Mouse (Mus musculus) MEL (cell line): ENCODE data around the gene Atp8a2. TPM values are rescaled to one million over a fixed set of nuclear protein-coding genes. Genes with fewer than 3 reads are reported as not detected.

ENCODE experiments used
- DNase-seq: peaks from one replicate; pipeline ENCODE4 v3.0.0; 2011; ENCODE audit warnings: low read depth, low spot score
- H3K27ac ChIP-seq: 2 replicates; pipeline ENCODE4 v1.5.1; 2012; ENCODE audit warnings: low read depth, mild to moderate bottlenecking, control low read depth, low read length, moderate library complexity; ENCODE audit not compliant: control insufficient read depth
- H3K27me3 ChIP-seq, 2 experiments: fragments of 150-350 bp in 1 of 2; sonication (generic) in 1 of 2; 2 replicates each; pipeline ENCODE4 v1.6.1; 2012; ENCODE audit warnings: low read length in 2 of 2, mild to moderate bottlenecking in 2 of 2, improper control_type of control experiment in 1 of 2, moderate library complexity in 1 of 2; ENCODE audit not compliant: insufficient read depth in 2 of 2, control insufficient read depth in 1 of 2
- H3K36me3 ChIP-seq, 2 experiments: 2 replicates each; pipeline ENCODE4 v1.6.1; 2012 to 2014; ENCODE audit warnings: low read length in 2 of 2, improper control_type of control experiment in 1 of 2, inconsistent platforms in 1 of 2, mild to moderate bottlenecking in 1 of 2; ENCODE audit not compliant: insufficient read depth in 2 of 2, control insufficient read depth in 1 of 2
- H3K4me1 ChIP-seq, 2 experiments: fragments of 150-350 bp in 1 of 2; sonication (generic) in 1 of 2; 2 replicates each; pipeline ENCODE4 v1.6.1; 2012; ENCODE audit warnings: low read length in 2 of 2, improper control_type of control experiment in 1 of 2, mild to moderate bottlenecking in 1 of 2; ENCODE audit not compliant: insufficient read depth in 2 of 2, control insufficient read depth in 1 of 2
- H3K4me3 ChIP-seq, 2 experiments: fragments of 150-350 bp in 1 of 2; sonication (generic) in 1 of 2; 2 replicates each; pipeline ENCODE4 v1.5.1; 2012; ENCODE audit warnings: low read depth in 2 of 2, low read length in 2 of 2, mild to moderate bottlenecking in 2 of 2, moderate library complexity in 2 of 2, control low read depth in 1 of 2, improper control_type of control experiment in 1 of 2; ENCODE audit not compliant: control insufficient read depth in 1 of 2, insufficient read depth in 1 of 2
- H3K79me2 ChIP-seq: 2 replicates; pipeline ENCODE4 v1.6.1; 2012; ENCODE audit warnings: mild to moderate bottlenecking, low read length, moderate library complexity; ENCODE audit not compliant: control insufficient read depth, poor library complexity, insufficient read depth
- H3K9ac ChIP-seq: 2 replicates; pipeline ENCODE4 v1.6.1; 2012; ENCODE audit warnings: low read depth, mild to moderate bottlenecking, control low read depth, low read length, moderate library complexity; ENCODE audit not compliant: control insufficient read depth, poor library complexity, severe bottlenecking
- H3K9me3 ChIP-seq: fragments of 150-350 bp; sonication (generic); replicated peaks from 2 replicates; pipeline ENCODE4 v1.6.1; 2012; ENCODE audit warnings: mild to moderate bottlenecking, low read length, improper control_type of control experiment, moderate library complexity; ENCODE audit not compliant: insufficient read depth
- BHLHE40 ChIP-seq: IDR thresholded peaks from 2 replicates; pipeline ENCODE4 v1.6.1; 2012; ENCODE audit warnings: low read depth, mild to moderate bottlenecking, inconsistent platforms, low read length, improper control_type of control experiment, borderline replicate concordance
- CHD2 ChIP-seq: IDR thresholded peaks from 2 replicates; pipeline ENCODE4 v1.6.1; 2011; ENCODE audit warnings: low read length, improper control_type of control experiment
- CTCF ChIP-seq, 3 experiments: IDR thresholded peaks in 2 of 3; conservative IDR thresholded peaks in 1 of 3; 2 replicates each; pipeline ENCODE4 v1.5.1; 2011 to 2012; ENCODE audit warnings: low read length in 3 of 3, low read depth in 2 of 3, mild to moderate bottlenecking in 2 of 3, improper control_type of control experiment in 1 of 3, inconsistent platforms in 1 of 3, mixed read lengths in 1 of 3, moderate library complexity in 1 of 3; ENCODE audit not compliant: control insufficient read depth in 1 of 3, insufficient read depth in 1 of 3, poor library complexity in 1 of 3, severe bottlenecking in 1 of 3
- EP300 ChIP-seq, 2 experiments: IDR thresholded peaks; 2 replicates each; pipeline ENCODE4 v1.6.1; 2011; ENCODE audit warnings: improper control_type of control experiment in 2 of 2, low read length in 2 of 2, low read depth in 1 of 2, mild to moderate bottlenecking in 1 of 2
- GABPA ChIP-seq: IDR thresholded peaks from 2 replicates; pipeline ENCODE4 v1.6.1; 2012; ENCODE audit warnings: low read depth, mild to moderate bottlenecking, inconsistent platforms, low read length, improper control_type of control experiment, moderate library complexity
- MAFK ChIP-seq: IDR thresholded peaks from 2 replicates; pipeline ENCODE4 v1.6.1; 2011; ENCODE audit warnings: low read depth, mild to moderate bottlenecking, low read length, improper control_type of control experiment, borderline replicate concordance
- MAX ChIP-seq: IDR thresholded peaks from 2 replicates; pipeline ENCODE4 v1.6.1; 2011; ENCODE audit warnings: low read length, improper control_type of control experiment
- MAZ ChIP-seq: IDR thresholded peaks from 2 replicates; pipeline ENCODE4 v1.6.1; 2012; ENCODE audit warnings: low read depth, mild to moderate bottlenecking, inconsistent platforms, low read length, improper control_type of control experiment
- MXI1 ChIP-seq: IDR thresholded peaks from 2 replicates; pipeline ENCODE4 v1.6.1; 2011; ENCODE audit warnings: mild to moderate bottlenecking, low read depth, low read length, improper control_type of control experiment
- MYB ChIP-seq: IDR thresholded peaks from 2 replicates; pipeline ENCODE4 v1.6.1; 2011; ENCODE audit warnings: mild to moderate bottlenecking, low read depth, low read length, improper control_type of control experiment
- MYC ChIP-seq: IDR thresholded peaks from 2 replicates; pipeline ENCODE4 v1.6.1; 2011; ENCODE audit warnings: low read depth, mild to moderate bottlenecking, low read length, improper control_type of control experiment, moderate library complexity
- POLR2A ChIP-seq, 2 experiments: IDR thresholded peaks; 2 replicates each; pipeline ENCODE4 v1.6.1; 2011 to 2012; ENCODE audit warnings: low read length in 2 of 2, mild to moderate bottlenecking in 2 of 2, control low read depth in 1 of 2, improper control_type of control experiment in 1 of 2, low read depth in 1 of 2, moderate library complexity in 1 of 2; ENCODE audit not compliant: control insufficient read depth in 1 of 2, insufficient read depth in 1 of 2, poor library complexity in 1 of 2
- RCOR1 ChIP-seq: IDR thresholded peaks from 2 replicates; pipeline ENCODE4 v1.6.1; 2012; ENCODE audit warnings: low read depth, mild to moderate bottlenecking, inconsistent platforms, low read length, improper control_type of control experiment
- SIN3A ChIP-seq: IDR thresholded peaks from 2 replicates; pipeline ENCODE4 v1.6.1; 2012; ENCODE audit warnings: low read length, improper control_type of control experiment, inconsistent platforms
- TAL1 ChIP-seq: IDR thresholded peaks from 2 replicates; pipeline ENCODE4 v1.6.1; 2012; ENCODE audit warnings: mild to moderate bottlenecking, inconsistent platforms, low read length, moderate library complexity, mixed read lengths
- USF1 ChIP-seq: IDR thresholded peaks from 2 replicates; pipeline ENCODE4 v1.6.1; 2014; ENCODE audit warnings: low read depth, mild to moderate bottlenecking, inconsistent platforms, low read length, improper control_type of control experiment, moderate library complexity
- USF2 ChIP-seq, 2 experiments: IDR thresholded peaks; 2 replicates each; pipeline ENCODE4 v1.6.1; 2011 to 2012; ENCODE audit warnings: improper control_type of control experiment in 2 of 2, low read length in 2 of 2, borderline replicate concordance in 1 of 2, inconsistent platforms in 1 of 2, low read depth in 1 of 2, mild to moderate bottlenecking in 1 of 2; ENCODE audit not compliant: insufficient read depth in 1 of 2
- ZKSCAN1 ChIP-seq: IDR thresholded peaks from 2 replicates; pipeline ENCODE4 v1.6.1; 2012; ENCODE audit warnings: low read depth, mild to moderate bottlenecking, inconsistent platforms, low read length, improper control_type of control experiment, moderate library complexity
- polyA plus RNA-seq, 2 experiments: library from polyadenylated mRNA; stranded (reverse) in 1 of 2; unstranded in 1 of 2; fragments of >175 nt in 1 of 2; fragments of >200 nt in 1 of 2; gene quantifications; 2 replicates each; pipeline versions ENCODE4 v1.2.1 to v1.2.4; 2012; ENCODE audit warnings: low replicate concordance in 2 of 2, low read depth in 1 of 2; ENCODE audit not compliant: insufficient read length in 2 of 2, insufficient read depth in 1 of 2, missing spikeins in 1 of 2
- total RNA-seq: library from RNA; depleted of rRNA; stranded (reverse); fragments of 300-350 nt; gene quantifications from 2 replicates; pipeline ENCODE4 v1.2.3, GENCODE M21; 2012

Atp8a2 gene
- total and polyA plus RNA-seq, 3 experiments: 0.29 to 0.39 TPM; not detected in 1

- DNase-seq: no peak
- no peak overlapping the region for H3K4me3 ChIP-seq
Measured at GRCm38 (mm10) chr14:60214040-60214439, 17.1 kb upstream of the Atp8a2 start.

DNA sequence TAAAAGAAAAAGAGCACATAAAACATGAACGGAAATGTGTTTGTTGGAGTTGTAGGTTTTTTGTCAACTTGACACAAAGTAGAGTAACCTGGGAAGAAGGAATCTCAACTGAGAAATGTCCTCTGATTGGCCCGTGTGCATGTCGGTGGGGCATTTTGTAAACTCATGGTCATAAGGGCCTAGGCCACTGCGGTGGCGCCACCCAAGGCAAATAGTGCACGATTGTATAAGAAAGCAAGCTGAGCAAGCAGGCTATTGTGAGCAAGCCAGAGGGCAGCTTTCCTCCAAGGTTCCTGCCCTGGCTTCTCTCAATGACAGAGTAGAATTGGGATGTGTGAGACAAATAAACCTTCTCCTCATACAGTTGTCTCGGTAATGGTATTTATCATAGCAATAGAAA is 12.2 kb upstream of the Atp8a2 start:
- Histone ChIP-seq H3K9ac (no peak overlapping the region), H3K27me3 (no peaks in the 10 kb centered on the region), H3K4me1 (no peaks in the 10 kb centered on the region; a peak in 1 of 4 replicates), H3K9me3 (no peaks in the 10 kb centered on the region), H3K4me3 (no peak overlapping the region), H3K36me3 (no peaks in the 10 kb centered on the region), H3K27ac (no peak overlapping the region), H3K79me2 (no peaks in the 10 kb centered on the region)
- DNase-seq: no peak
- TF ChIP-seq POLR2A (IDR thresholded peaks at IDR 0.05; ENCODE audit: control insufficient read depth in 1 of 2, insufficient read depth in 1 of 2, low read depth in 1 of 2, low read length in 2 of 2, poor library complexity in 1 of 2): no peak
- no peak for TF ChIP-seq MAFK
- no peak for TF ChIP-seq CTCF (IDR thresholded peaks at IDR 0.05 in 2 of 3, conservative IDR thresholded peaks at IDR 0.05 in 1 of 3; ENCODE audit: control insufficient read depth in 1 of 3, insufficient read depth in 1 of 3, low read depth in 2 of 3, low read length in 3 of 3, poor library complexity in 1 of 3, severe bottlenecking in 1 of 3)
- no peak for TF ChIP-seq RCOR1
- no peak for TF ChIP-seq GABPA
- TF ChIP-seq TAL1: no peak
- TF ChIP-seq EP300 (IDR thresholded peaks at IDR 0.05; ENCODE audit: low read depth in 1 of 2, low read length in 2 of 2): no peak
- TF ChIP-seq SIN3A: no peak
- no peak for TF ChIP-seq MYB
- TF ChIP-seq ZKSCAN1: no peak
- no peak for TF ChIP-seq USF2 (IDR thresholded peaks at IDR 0.05; ENCODE audit: borderline replicate concordance in 1 of 2, insufficient read depth in 1 of 2, low read depth in 1 of 2, low read length in 2 of 2)
- TF ChIP-seq MAZ: no peak
- TF ChIP-seq BHLHE40: no peak
- TF ChIP-seq MAX: no peak
- no peak for TF ChIP-seq MYC
- no peak for TF ChIP-seq USF1
- TF ChIP-seq CHD2: no peak
- TF ChIP-seq MXI1: no peak

More at GRCm38 (mm10) chr14:60214040-60214439, 17.1 kb upstream of the Atp8a2 start:
- H3K9me3 ChIP-seq: no peaks in the 10 kb centered on the region
- no peak overlapping the region for H3K27ac ChIP-seq
- no peak overlapping the region for H3K9ac ChIP-seq
- no peaks in the 10 kb centered on the region for H3K4me1 ChIP-seq
- H3K27me3 ChIP-seq: no peaks in the 10 kb centered on the region
- peaks cover 0 to 2% of the 10 kb centered on the region in 2 experiments; a peak in 1 of 4 replicates for H3K36me3 ChIP-seq
- no peak for TF ChIP-seq USF1
- TF ChIP-seq SIN3A: no peak
- TF ChIP-seq ZKSCAN1: no peak
- H3K79me2 ChIP-seq: no peaks in the 10 kb centered on the region
